Mouse (Mus musculus): ENCODE measurements at regions not wholly inside any gene's neighbourhood (a gene's known extent, or its start where the extent isn't known, plus 50 kb on each side); places are given as distances from the start of the nearest gene placed in this dataset.

DNA sequence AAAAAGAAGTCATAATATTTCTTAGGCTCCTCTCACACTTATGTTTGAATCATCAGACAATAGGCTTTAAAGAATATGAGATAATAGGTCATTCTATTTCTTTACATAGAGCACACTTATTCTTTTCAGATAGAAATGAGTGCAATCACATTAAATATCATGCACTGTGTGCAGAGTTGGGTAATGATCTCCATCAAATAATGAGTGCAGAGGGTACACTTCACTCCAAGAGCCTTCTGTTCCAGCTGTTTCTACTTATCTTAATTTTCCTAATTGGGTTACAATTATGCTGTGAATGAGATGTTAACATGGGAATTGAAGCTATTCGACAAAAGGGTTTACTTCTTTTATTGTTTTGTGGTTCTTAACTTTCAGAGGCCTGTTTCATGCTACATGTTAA is 707.5 kb upstream of the Mdga2 start:
- no peak overlapping the region for H3K9ac ChIP-seq
- H3K9me3 ChIP-seq (replicated peaks), result no peaks in the 10 kb centered on the region
- 44% methylated on average over 1 of the region's 1 CpGs for WGBS
- no peaks in the 10 kb centered on the region for H3K36me3 ChIP-seq (ENCODE audit: poor library complexity, severe bottlenecking)
- peak; percentile 81; the same call in 1 of the 2 replicates for ATAC-seq
- no peak overlapping the region for H3K4me2 ChIP-seq
- no peaks in the 10 kb centered on the region for H3K4me1 ChIP-seq
- no peak overlapping the region for H3K27ac ChIP-seq
- H3K27me3 ChIP-seq, result no peaks in the 10 kb centered on the region
- H3K4me3 ChIP-seq, result no peak overlapping the region

GRCm38 (mm10) chr12:67914603-67915002 is 692.3 kb upstream of the Mdga2 start:
- ATAC-seq, result no peak
- H3K4me3 ChIP-seq, result no peak overlapping the region
- H3K9ac ChIP-seq, result no peak overlapping the region
- no peak overlapping the region for H3K27ac ChIP-seq
- H3K4me2 ChIP-seq, result no peak overlapping the region
- no peaks in the 10 kb centered on the region for H3K4me1 ChIP-seq
- H3K27me3 ChIP-seq, result no peaks in the 10 kb centered on the region
- H3K36me3 ChIP-seq (ENCODE audit: poor library complexity, severe bottlenecking), result no peaks in the 10 kb centered on the region
- WGBS, result 46% methylated on average over 4 of the region's 4 CpGs
- no peaks in the 10 kb centered on the region for H3K9me3 ChIP-seq (replicated peaks)

- Histone ChIP-seq H3K4me2 (no peak overlapping the region), H3K4me3 (no peak overlapping the region), H3K27me3 (no peaks in the 10 kb centered on the region), H3K4me1 (no peaks in the 10 kb centered on the region), H3K9ac (no peak overlapping the region), H3K9me3 (replicated peaks) (no peaks in the 10 kb centered on the region), H3K27ac (no peak overlapping the region), H3K36me3 (ENCODE audit: poor library complexity, severe bottlenecking) (no peaks in the 10 kb centered on the region)
- 82% methylated on average over 2 of the region's 2 CpGs for WGBS
- ATAC-seq, result no peak
These were observed 664.9 kb upstream of the Mdga2 start for GRCm38 (mm10) chr12:67887296-67887695.

DNA sequence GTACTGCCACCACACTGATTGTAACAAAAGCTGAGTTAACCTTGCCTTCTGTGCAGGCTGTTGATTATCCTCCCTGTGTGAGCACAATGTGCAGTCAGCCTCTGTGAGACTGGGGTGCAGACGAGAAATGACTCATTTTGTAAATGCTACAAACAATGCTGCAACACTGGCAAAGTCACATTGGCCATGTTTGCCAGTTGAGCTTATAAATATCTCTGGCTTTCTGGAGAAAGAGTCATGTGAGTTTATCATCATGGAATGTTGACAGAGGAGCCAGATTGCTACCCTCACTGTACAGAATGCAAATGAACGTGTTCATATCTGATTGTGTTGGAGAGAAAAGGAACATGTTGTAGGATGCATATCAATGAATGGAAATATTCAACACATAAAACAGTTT is 640.3 kb upstream of the Mdga2 start:
- Histone ChIP-seq H3K27me3 (no peaks in the 10 kb centered on the region), H3K36me3 (ENCODE audit: poor library complexity, severe bottlenecking) (no peaks in the 10 kb centered on the region), H3K9me3 (replicated peaks) (no peaks in the 10 kb centered on the region), H3K27ac (no peak overlapping the region), H3K4me3 (no peak overlapping the region), H3K9ac (no peak overlapping the region), H3K4me1 (no peaks in the 10 kb centered on the region), H3K4me2 (no peak overlapping the region)
- peak; percentile 81; the same call in 1 of the 2 replicates for ATAC-seq
- WGBS, result 57% methylated on average over 2 of the region's 2 CpGs

GRCm38 (mm10) chr12:67860713-67861112 is 638.4 kb upstream of the Mdga2 start:
- Histone ChIP-seq H3K9me3 (replicated peaks) (no peaks in the 10 kb centered on the region), H3K27ac (no peak overlapping the region), H3K9ac (no peak overlapping the region), H3K27me3 (no peaks in the 10 kb centered on the region), H3K36me3 (ENCODE audit: poor library complexity, severe bottlenecking) (no peaks in the 10 kb centered on the region), H3K4me3 (no peak overlapping the region), H3K4me1 (no peaks in the 10 kb centered on the region), H3K4me2 (no peak overlapping the region)
- ATAC-seq, result no peak
- WGBS, result 79% methylated on average over 1 of the region's 1 CpGs

GRCm38 (mm10) chr12:67852625-67853024 is 630.3 kb upstream of the Mdga2 start:
- no peak overlapping the region for H3K9ac ChIP-seq
- no peaks in the 10 kb centered on the region for H3K36me3 ChIP-seq (ENCODE audit: poor library complexity, severe bottlenecking)
- H3K27ac ChIP-seq, result no peak overlapping the region
- no peak overlapping the region for H3K4me2 ChIP-seq
- no peak for ATAC-seq
- no peaks in the 10 kb centered on the region for H3K9me3 ChIP-seq (replicated peaks)
- H3K4me3 ChIP-seq, result no peak overlapping the region
- no peaks in the 10 kb centered on the region for H3K4me1 ChIP-seq
- H3K27me3 ChIP-seq, result no peaks in the 10 kb centered on the region
- 95% methylated on average over 2 of the region's 2 CpGs for WGBS

DNA sequence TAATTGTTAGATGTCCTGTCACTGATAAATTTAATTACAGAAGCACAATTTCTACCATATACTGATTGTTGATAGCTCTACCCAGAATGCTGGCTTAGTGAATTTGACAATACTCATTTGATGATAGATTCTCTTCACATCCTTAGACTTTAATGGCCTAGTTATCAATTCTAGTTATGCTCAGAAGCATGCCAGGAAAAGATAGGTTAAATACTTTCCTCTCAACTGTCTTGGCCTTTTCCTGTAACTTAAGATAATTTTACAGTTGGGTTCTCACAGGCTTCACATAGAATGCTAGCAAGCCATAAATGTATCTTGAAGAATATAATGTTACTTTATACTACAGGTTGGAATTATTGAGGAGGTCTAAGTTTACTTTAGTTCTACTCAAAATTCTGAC is 625.2 kb upstream of the Mdga2 start:
- Histone ChIP-seq H3K4me3 (no peak overlapping the region), H3K9ac (no peak overlapping the region), H3K4me1 (no peaks in the 10 kb centered on the region), H3K36me3 (ENCODE audit: poor library complexity, severe bottlenecking) (no peaks in the 10 kb centered on the region), H3K27me3 (no peaks in the 10 kb centered on the region), H3K4me2 (no peak overlapping the region), H3K9me3 (replicated peaks) (no peaks in the 10 kb centered on the region), H3K27ac (no peak overlapping the region)
- no peak for ATAC-seq

- no peak overlapping the region for H3K27ac ChIP-seq
- H3K36me3 ChIP-seq (ENCODE audit: poor library complexity, severe bottlenecking), result no peaks in the 10 kb centered on the region
- H3K27me3 ChIP-seq, result no peaks in the 10 kb centered on the region
- no peak overlapping the region for H3K4me3 ChIP-seq
- H3K4me1 ChIP-seq, result no peaks in the 10 kb centered on the region
- WGBS, result 82% methylated on average over 6 of the region's 6 CpGs
- no peak overlapping the region for H3K9ac ChIP-seq
- peak; percentile 74; the same call in 1 of the 2 replicates for ATAC-seq
- H3K4me2 ChIP-seq, result no peak overlapping the region
- H3K9me3 ChIP-seq (replicated peaks), result no peaks in the 10 kb centered on the region
These were observed 581.9 kb upstream of the Mdga2 start for GRCm38 (mm10) chr12:67804297-67804696.

GRCm38 (mm10) chr12:67799776-67800175 is 577.4 kb upstream of the Mdga2 start:
- Histone ChIP-seq H3K4me1 (no peaks in the 10 kb centered on the region), H3K9me3 (replicated peaks) (no peaks in the 10 kb centered on the region), H3K27ac (no peak overlapping the region), H3K4me3 (no peak overlapping the region), H3K9ac (no peak overlapping the region), H3K36me3 (ENCODE audit: poor library complexity, severe bottlenecking) (no peaks in the 10 kb centered on the region), H3K27me3 (no peaks in the 10 kb centered on the region), H3K4me2 (no peak overlapping the region)
- ATAC-seq, result no peak
- 82% methylated on average over 2 of the region's 2 CpGs for WGBS
